Mouse (Mus musculus) activated CD4-positive, CD25-positive, alpha-beta regulatory T cell, adult 9 weeks (primary cell): Measurements from ENCODE around the gene Abhd10. TPM values are rescaled to one million over a fixed set of nuclear protein-coding genes. Genes with fewer than 3 reads are reported as not detected.

ENCODE experiments used
- polyA plus RNA-seq: library from polyadenylated mRNA; unstranded; fragments of 100-300 nt; shearing (Covaris generic); gene quantifications from one replicate; pipeline ENCODE4 v1.2.1, GENCODE M21; 2017

Gene Abhd10
- 33.1 TPM for polyA plus RNA-seq

GRCm38 (mm10) chr16:45742615-45743476, at the start of gene Abhd10:
TSS of gene Abhd10 (minus strand) at chr16:45742955.

GRCm38 (mm10) chr16:45724061-45724741, 18.6 kb downstream of the Abhd10 start, which contains the start of gene Tagln3:
TSS of gene Tagln3 (minus strand) at chr16:45724608.

GRCm38 (mm10) chr16:45693558-45693957, 49.2 kb downstream of the Abhd10 start, which contains the start of gene Tmprss7:
TSS of gene Tmprss7 (minus strand) at chr16:45693658.

Other genes starting within 250 kb of the Abhd10 start
- gene Gm609, start 250.0 kb downstream of the Abhd10 start, polyA plus RNA-seq, result not detected
- not detected for gene Gm17783, start 210.9 kb downstream of the Abhd10 start, polyA plus RNA-seq
- gene Slc9c1, start 207.6 kb downstream of the Abhd10 start, polyA plus RNA-seq, result not detected
- not detected for gene Gcsam, start 132.6 kb downstream of the Abhd10 start, polyA plus RNA-seq
- gene BC016579, start 88.9 kb downstream of the Abhd10 start, polyA plus RNA-seq, result not detected
- not detected for gene Tmprss7, start 49.3 kb downstream of the Abhd10 start, polyA plus RNA-seq
- gene Tagln3, start 18.3 kb downstream of the Abhd10 start, polyA plus RNA-seq, result 0.37 TPM
- gene Phldb2, start 210.6 kb upstream of the Abhd10 start, polyA plus RNA-seq, result 0.20 TPM